Mouse (Mus musculus) brown adipose tissue, adult 24 weeks (tissue): ENCODE data around the gene Gas2. TPM values are rescaled to one million over a fixed set of nuclear protein-coding genes. Genes with fewer than 3 reads are reported as not detected.

ENCODE experiments used
- H3K27ac ChIP-seq: fragments of 200-500 bp; replicated peaks from 2 replicates; pipeline ENCODE4 v1.5.1; 2012; ENCODE audit warnings: low read depth, mild to moderate bottlenecking, low read length
- H3K4me1 ChIP-seq: fragments of 200-500 bp; 2 replicates; pipeline ENCODE4 v1.6.1; 2012; ENCODE audit warnings: low read length, mixed read lengths; ENCODE audit not compliant: control insufficient read depth, insufficient read depth, insufficient read length
- H3K4me3 ChIP-seq: fragments of 200-500 bp; 2 replicates; pipeline ENCODE4 v1.5.1; 2012; ENCODE audit warnings: low read depth, mild to moderate bottlenecking, low read length, moderate library complexity; ENCODE audit not compliant: insufficient read depth
- polyA plus RNA-seq: library from polyadenylated mRNA; stranded (reverse); fragments of >200 nt; gene quantifications from 2 replicates; pipeline ENCODE4 v1.2.4, GENCODE M21; 2012; ENCODE audit not compliant: missing spikeins, insufficient read depth, insufficient read length

Gene Gas2
- polyA plus RNA-seq, 1 experiment, result 4.2 TPM

- H3K4me3 ChIP-seq, result no peak overlapping the region
- no peak overlapping the region for H3K27ac ChIP-seq
- no peaks in the 10 kb centered on the region for H3K4me1 ChIP-seq
These were observed 176.1 kb downstream of the Gas2 start for GRCm38 (mm10) chr7:52037600-52038582.

Other genes with a start within 250 kb of the Gas2 start
- gene Slc17a6, start 240.0 kb upstream of the Gas2 start, polyA plus RNA-seq, result not detected in 2 replicates
- gene Fancf, start 252 bp downstream of the Gas2 start, polyA plus RNA-seq, result 1.8 and 2.7 TPM in 2 replicates
- gene Svip, start 144.0 kb downstream of the Gas2 start, polyA plus RNA-seq, result 52.0 and 56.9 TPM in 2 replicates
- gene 1700015G11Rik, start 153.7 kb downstream of the Gas2 start, polyA plus RNA-seq, result not detected in 2 replicates